Mouse (Mus musculus) cerebellum, adult 11 months (tissue): Measurements from ENCODE around the gene Dot1l.

Experiments
- DNase-seq: peaks from one replicate; pipeline ENCODE4 v3.0.0; 2022

Gene Dot1l

GRCm38 (mm10) chr10:80758651-80759050 is 3.6 kb downstream of the Dot1l start:
- DNase-seq: no peak

- DNase-seq: no peak
Measured at GRCm38 (mm10) chr10:80760596-80761524, 5.9 kb downstream of the Dot1l start.

GRCm38 (mm10) chr10:80761821-80762220 is 6.8 kb downstream of the Dot1l start:
- no peak for DNase-seq

- DNase-seq: no peak
Measured at GRCm38 (mm10) chr10:80763502-80763901, 8.5 kb downstream of the Dot1l start.

- DNase-seq: no peak
Measured at GRCm38 (mm10) chr10:80765746-80766145, 10.7 kb downstream of the Dot1l start.

GRCm38 (mm10) chr10:80766161-80766815 is 11.3 kb downstream of the Dot1l start:
- no peak for DNase-seq

GRCm38 (mm10) chr10:80768365-80768764 is 13.4 kb downstream of the Dot1l start:
- no peak for DNase-seq

GRCm38 (mm10) chr10:80773816-80774215 is 18.8 kb downstream of the Dot1l start:
- DNase-seq: no peak

GRCm38 (mm10) chr10:80774549-80774948 is 19.5 kb downstream of the Dot1l start:
- peak; percentile 93 for DNase-seq

- no peak for DNase-seq
Measured at GRCm38 (mm10) chr10:80774981-80775380, 20.0 kb downstream of the Dot1l start.

- DNase-seq: peak; percentile 76
Measured at GRCm38 (mm10) chr10:80775731-80776130, 20.7 kb downstream of the Dot1l start.

GRCm38 (mm10) chr10:80776358-80776869 is 21.4 kb downstream of the Dot1l start:
- DNase-seq: no peak

- DNase-seq: peak; percentile 52
Measured at GRCm38 (mm10) chr10:80777123-80777522, 22.1 kb downstream of the Dot1l start.

- DNase-seq: no peak
Measured at GRCm38 (mm10) chr10:80779565-80779964, 24.6 kb downstream of the Dot1l start.

- no peak for DNase-seq
Measured at GRCm38 (mm10) chr10:80784302-80784701, 29.3 kb downstream of the Dot1l start.

- DNase-seq: no peak
Measured at GRCm38 (mm10) chr10:80784871-80785270, 29.9 kb downstream of the Dot1l start.

- no peak for DNase-seq
Measured at GRCm38 (mm10) chr10:80785963-80786362, 31.0 kb downstream of the Dot1l start.

GRCm38 (mm10) chr10:80787517-80787916 is 32.5 kb downstream of the Dot1l start:
- DNase-seq: no peak

- no peak for DNase-seq
Measured at GRCm38 (mm10) chr10:80790761-80791404, 35.9 kb downstream of the Dot1l start.

GRCm38 (mm10) chr10:80791476-80792174 is 36.6 kb downstream of the Dot1l start:
- DNase-seq: peak; percentile 54

- DNase-seq: peak; percentile 72
Measured at GRCm38 (mm10) chr10:80792175-80793032, 37.4 kb downstream of the Dot1l start.
